Mouse (Mus musculus) lung, embryonic 14.5 days (tissue): ENCODE measurements around the gene Chtf18. TPM values are rescaled to one million over a fixed set of nuclear protein-coding genes. Genes with fewer than 3 reads are reported as not detected.

Source experiments
- ATAC-seq: fragments of 200-750 bp; cut with Nextera tagmentation; 2 replicates; pipeline ENCODE4 v1.8.0; 2017; ENCODE audit warnings: mild to moderate bottlenecking, moderate TSS enrichment, moderate library complexity; ENCODE audit not compliant: insufficient read depth
- DNase-seq: peaks from one replicate; pipeline ENCODE4 v3.0.0-alpha.2; 2015
- H3K27ac ChIP-seq: fragments of 300-500 bp; sonication (generic); 2 replicates; pipeline ENCODE4 v1.5.1; 2014; ENCODE audit warnings: low read depth, mild to moderate bottlenecking, moderate library complexity
- H3K27me3 ChIP-seq: fragments of 300-500 bp; sonication (generic); 2 replicates; pipeline ENCODE4 v1.6.1; 2014; ENCODE audit warnings: low read length, control low read depth; ENCODE audit not compliant: insufficient read depth
- H3K36me3 ChIP-seq: fragments of 300-500 bp; sonication (generic); 2 replicates; pipeline ENCODE4 v1.6.1; 2014; ENCODE audit warnings: control low read depth; ENCODE audit not compliant: insufficient read depth
- H3K4me1 ChIP-seq: fragments of 300-500 bp; sonication (generic); 2 replicates; pipeline ENCODE4 v1.6.1; 2014; ENCODE audit warnings: antibody characterized with exemption, control low read depth; ENCODE audit not compliant: insufficient read depth
- H3K4me2 ChIP-seq: fragments of 300-500 bp; sonication (generic); 2 replicates; pipeline ENCODE4 v1.6.1; 2014; ENCODE audit warnings: mild to moderate bottlenecking
- H3K4me3 ChIP-seq: fragments of 300-500 bp; sonication (generic); 2 replicates; pipeline ENCODE4 v1.5.1; 2014; ENCODE audit warnings: low read depth, low read length
- H3K9ac ChIP-seq: fragments of 300-500 bp; sonication (generic); 2 replicates; pipeline ENCODE4 v1.6.1; 2014
- H3K9me3 ChIP-seq: fragments of 300-500 bp; sonication (generic); 2 replicates; pipeline ENCODE4 v1.6.1; 2016; ENCODE audit warnings: low read depth, low read length, control low read depth
- CTCF ChIP-seq: IDR thresholded peaks from 2 replicates; pipeline ENCODE4 v1.5.1; 2016; ENCODE audit warnings: antibody characterized with exemption, low read depth
- WGBS: fragments of 180-500 bp; shearing (Covaris S2); extraction: QIAGEN DNeasy Blood & Tissue Kit; methylation state at CpG from one replicate; pipeline ENCODE4 v1.1.7; 2014; 5-methylcytosine and 5-hydroxymethylcytosine counted together
- polyA plus RNA-seq: library from polyadenylated mRNA; unstranded; fragments of >200 nt; fragmentation: Nextera tagmentation; extraction: Ambion mirVana; gene quantifications from 2 replicates; pipeline ENCODE4 v1.2.1, GENCODE M21; 2014

The Chtf18 gene
- polyA plus RNA-seq, 1 experiment from 2014 or later, result 32.3 TPM

DNA sequence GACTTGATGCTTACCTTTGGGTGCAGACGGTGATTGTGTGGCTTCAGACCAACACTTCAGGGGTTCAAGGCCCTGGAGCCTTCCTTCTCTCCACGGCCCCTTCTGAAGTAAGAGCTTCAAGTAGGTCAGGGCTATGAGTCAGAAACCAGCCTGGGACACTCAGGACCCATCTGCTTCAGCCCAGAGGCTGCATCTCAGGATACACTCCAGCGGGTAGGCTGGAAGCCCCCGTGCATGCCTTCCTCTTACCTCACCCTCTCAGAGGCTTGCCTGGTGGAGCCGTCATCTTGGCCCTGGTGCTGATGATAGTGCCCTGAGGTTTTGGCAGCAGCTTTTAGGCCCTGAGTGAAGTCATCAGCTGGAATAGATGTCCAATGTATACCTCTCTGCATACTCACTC lies 8.0 kb upstream of the Chtf18 start:
- no peaks in the 10 kb centered on the region for H3K9me3 ChIP-seq
- no peak overlapping the region for H3K27ac ChIP-seq
- WGBS, result 79% methylated on average over 5 of the region's 5 CpGs
- TF ChIP-seq CTCF, result no peak
- DNase-seq (no peak), ATAC-seq (no peak)
- no peak overlapping the region for H3K4me3 ChIP-seq
- H3K36me3 ChIP-seq, result peaks cover 13% of the 10 kb centered on the region
- no peak overlapping the region for H3K4me2 ChIP-seq
- no peaks in the 10 kb centered on the region for H3K27me3 ChIP-seq
- H3K4me1 ChIP-seq, result no peaks in the 10 kb centered on the region
- H3K9ac ChIP-seq, result no peak overlapping the region

DNA sequence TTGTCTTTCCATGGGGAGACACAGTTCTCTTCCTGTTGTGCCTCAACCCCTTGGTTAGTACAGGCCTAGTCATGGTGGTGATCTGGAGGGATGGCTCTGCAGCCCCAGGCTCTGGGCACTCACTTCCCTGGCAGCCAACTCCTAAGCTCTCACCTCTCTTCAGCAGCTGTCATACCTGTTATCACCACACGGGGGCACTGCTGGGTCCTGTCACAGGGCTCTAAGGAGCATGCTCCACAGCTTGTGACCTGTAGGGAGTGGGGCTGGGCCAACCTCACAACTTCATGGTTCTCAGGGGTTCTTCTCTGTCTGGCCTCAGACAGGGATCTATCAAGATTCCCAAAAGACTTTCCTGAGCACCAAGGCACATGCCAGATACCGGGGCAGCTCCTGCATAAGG lies 4.9 kb upstream of the Chtf18 start:
- TF ChIP-seq CTCF, result peak; percentile 97

DNA sequence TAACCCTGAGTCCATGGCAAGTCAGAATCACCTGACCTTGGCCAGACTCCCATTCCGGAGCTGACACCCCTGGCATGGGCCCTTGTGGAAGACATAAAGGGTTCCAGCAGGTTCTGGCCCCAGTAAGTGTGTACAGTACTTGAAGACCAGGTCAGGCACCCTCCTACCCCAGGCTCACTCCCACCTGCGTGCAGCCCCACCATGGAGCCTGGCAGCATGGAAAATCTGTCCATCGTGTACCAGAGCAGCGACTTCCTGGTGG lies 721 bp upstream of the Chtf18 start:
- Histone ChIP-seq H3K4me2 (peak overlapping the region; percentile 90), H3K36me3 (peaks cover 37% of the 10 kb centered on the region), H3K9me3 (no peaks in the 10 kb centered on the region), H3K4me3 (peak overlapping the region; percentile 69), H3K9ac (peak overlapping the region; percentile 90), H3K27ac (no peak overlapping the region), H3K4me1 (peaks cover 11% of the 10 kb centered on the region; the same call in 1 of the 2 replicates), H3K27me3 (no peaks in the 10 kb centered on the region)
- no peak for DNase-seq
- ATAC-seq, result no peak
- TF ChIP-seq CTCF, result no peak
- 23% methylated on average over 4 of the region's 4 CpGs for WGBS

More for the DNA sequence above, 4.9 kb upstream of the Chtf18 start:
- Histone ChIP-seq H3K9me3 (no peaks in the 10 kb centered on the region), H3K27me3 (no peaks in the 10 kb centered on the region), H3K27ac (no peak overlapping the region), H3K4me2 (no peak overlapping the region), H3K36me3 (peaks cover 17% of the 10 kb centered on the region), H3K9ac (no peak overlapping the region), H3K4me1 (peaks cover 5% of the 10 kb centered on the region; the same call in 1 of the 2 replicates), H3K4me3 (no peak overlapping the region)
- WGBS, result 16% methylated on average over 2 of the region's 2 CpGs
- DNase-seq, result peak; percentile 92
- no peak for ATAC-seq

DNA sequence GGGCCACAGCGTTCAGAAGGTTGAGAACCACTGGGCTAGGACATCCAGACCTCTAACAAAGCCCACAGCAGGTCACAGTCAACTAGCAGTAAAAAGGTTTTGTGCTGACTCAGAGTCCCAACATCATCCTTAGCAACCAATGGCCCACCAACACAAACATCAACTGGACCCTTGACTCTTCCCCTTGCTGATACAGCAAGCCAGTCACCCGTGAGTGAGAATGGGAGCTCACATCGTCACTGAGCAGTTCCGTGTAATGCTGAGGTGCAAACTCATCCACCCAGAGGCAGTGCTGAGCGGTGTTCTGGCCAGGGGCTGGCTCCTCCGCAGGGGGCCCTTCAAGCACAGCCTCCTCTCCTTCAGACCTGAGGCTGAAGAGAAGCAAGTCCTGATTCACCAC lies 2.0 kb downstream of the Chtf18 start:
- Histone ChIP-seq H3K4me2 (no peak overlapping the region), H3K27ac (no peak overlapping the region), H3K4me3 (no peak overlapping the region; the same call in 1 of the 2 replicates), H3K9me3 (no peaks in the 10 kb centered on the region), H3K36me3 (peaks cover 51% of the 10 kb centered on the region), H3K4me1 (peaks cover 11% of the 10 kb centered on the region; the same call in 1 of the 2 replicates), H3K27me3 (no peaks in the 10 kb centered on the region), H3K9ac (no peak overlapping the region)
- no peak for ATAC-seq
- no peak for DNase-seq
- no peak for TF ChIP-seq CTCF
- WGBS, result 84% methylated on average over 6 of the region's 6 CpGs

DNA sequence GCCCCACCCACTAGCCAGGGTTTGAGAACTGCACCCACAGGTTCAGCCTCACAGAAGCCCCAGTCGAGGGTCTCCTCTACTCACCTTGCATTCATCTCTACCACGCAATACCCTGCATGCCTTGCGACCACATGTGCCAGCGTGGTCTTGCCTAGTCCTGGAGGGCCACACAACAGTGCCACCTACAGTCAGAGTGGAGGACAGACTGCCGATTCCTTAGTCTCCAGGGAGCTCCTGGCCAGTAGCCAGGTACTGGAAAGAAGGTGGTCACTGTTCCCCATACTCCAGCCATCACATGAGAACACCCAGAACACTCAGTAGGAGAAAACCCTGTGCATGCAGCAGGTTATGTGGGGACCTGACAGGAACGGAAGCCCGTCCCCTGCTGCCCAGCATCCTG lies 3.3 kb downstream of the Chtf18 start:
- TF ChIP-seq CTCF, result peak; percentile 48
- DNase-seq (peak; percentile 39), ATAC-seq (no peak)
- WGBS, result 78% methylated on average over 7 of the region's 7 CpGs
- Histone ChIP-seq H3K4me2 (no peak overlapping the region), H3K27ac (no peak overlapping the region), H3K36me3 (peaks cover 62% of the 10 kb centered on the region), H3K27me3 (no peaks in the 10 kb centered on the region), H3K9ac (no peak overlapping the region), H3K9me3 (no peaks in the 10 kb centered on the region), H3K4me1 (peaks cover 11% of the 10 kb centered on the region; the same call in 1 of the 2 replicates), H3K4me3 (no peak overlapping the region)

DNA sequence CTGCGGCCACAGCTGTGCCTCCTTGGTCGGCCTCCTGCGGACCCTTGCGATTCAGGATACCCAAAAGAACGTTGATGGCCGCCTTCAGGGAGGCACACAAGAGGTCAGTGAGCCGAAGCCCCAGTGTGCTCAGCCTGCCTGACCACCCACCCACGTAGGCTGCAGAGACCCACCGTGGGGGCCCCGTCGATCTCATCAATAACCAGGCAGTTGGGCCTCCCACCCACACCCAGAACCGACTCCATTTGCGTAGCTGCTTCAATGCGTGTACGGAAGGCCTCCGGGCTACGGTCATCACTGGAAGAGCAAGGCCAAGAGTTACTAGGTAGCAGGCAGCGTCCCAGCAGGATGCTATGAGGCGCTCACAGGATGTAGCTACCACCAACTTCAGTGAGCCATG lies 3.7 kb downstream of the Chtf18 start:
- Histone ChIP-seq H3K27ac (no peak overlapping the region), H3K4me2 (no peak overlapping the region), H3K9ac (no peak overlapping the region), H3K4me1 (peaks cover 11% of the 10 kb centered on the region; the same call in 1 of the 2 replicates), H3K4me3 (no peak overlapping the region), H3K36me3 (peaks cover 63% of the 10 kb centered on the region), H3K9me3 (no peaks in the 10 kb centered on the region), H3K27me3 (no peaks in the 10 kb centered on the region)
- ATAC-seq (no peak), DNase-seq (no peak)
- TF ChIP-seq CTCF, result no peak
- 94% methylated on average over 19 of the region's 19 CpGs for WGBS

DNA sequence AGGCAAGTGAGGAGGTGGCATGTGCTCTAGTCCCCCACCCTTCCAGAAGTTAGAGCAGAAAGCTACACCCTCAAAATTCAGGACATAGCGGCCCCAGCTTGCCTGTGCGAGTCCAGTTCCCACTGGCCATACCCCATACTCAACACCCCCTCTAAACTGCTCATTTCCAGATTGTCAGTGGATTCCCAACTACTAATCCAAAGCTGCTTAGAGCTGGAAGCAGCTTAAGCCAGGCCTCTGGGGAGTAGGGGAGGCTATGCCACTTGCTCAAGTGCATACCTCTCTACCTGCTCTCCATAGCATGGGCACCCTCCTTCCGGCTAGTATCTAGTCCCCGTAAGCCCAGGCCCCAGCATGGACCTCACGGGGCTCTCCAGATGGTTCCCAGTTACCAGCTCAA lies 5.7 kb downstream of the Chtf18 start:
- Histone ChIP-seq H3K9ac (no peak overlapping the region), H3K4me1 (0 out of 2 replicates have a peak, but pooled peaks cover 6% of the 10 kb centered on the region), H3K9me3 (no peaks in the 10 kb centered on the region), H3K4me2 (no peak overlapping the region), H3K27me3 (peaks cover 18% of the 10 kb centered on the region), H3K36me3 (peaks cover 62% of the 10 kb centered on the region), H3K27ac (no peak overlapping the region), H3K4me3 (no peak overlapping the region)
- no peak for DNase-seq
- ATAC-seq, result no peak
- WGBS, result 95% methylated on average over 5 of the region's 5 CpGs
- TF ChIP-seq CTCF, result no peak

DNA sequence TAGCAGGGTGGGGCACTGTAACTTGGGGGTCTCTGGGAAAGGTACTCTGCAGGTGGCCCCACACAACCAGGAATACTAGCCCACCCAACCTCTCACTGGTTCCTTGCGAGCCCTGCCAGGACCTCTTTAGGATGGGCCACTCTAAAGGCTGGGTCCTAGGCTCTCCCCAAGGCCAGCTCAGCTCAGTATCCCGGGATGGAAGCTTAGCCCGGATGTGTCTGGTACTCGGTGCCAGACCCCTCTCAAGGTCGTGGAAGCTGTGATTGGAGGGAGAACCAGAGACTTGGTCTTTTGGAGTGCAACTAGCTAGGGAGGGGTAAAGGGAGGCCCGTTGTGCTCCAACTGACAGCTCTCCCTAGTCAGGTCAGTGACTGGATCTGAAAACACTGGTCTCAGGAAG lies 9.5 kb downstream of the Chtf18 start:
- H3K9me3 ChIP-seq, result no peaks in the 10 kb centered on the region
- peak; percentile 14; the same call in 1 of the 2 replicates for ATAC-seq
- TF ChIP-seq CTCF, result no peak
- H3K4me3 ChIP-seq, result peak overlapping the region; percentile 37
- peak overlapping the region; percentile 72 for H3K4me2 ChIP-seq
- H3K9ac ChIP-seq, result peak overlapping the region; percentile 41; the same call in 1 of the 2 replicates
- peak; percentile 8 for DNase-seq
- peaks cover 40% of the 10 kb centered on the region for H3K36me3 ChIP-seq
- 0 out of 2 replicates have a peak, but pooled peaks cover 2% of the 10 kb centered on the region for H3K4me1 ChIP-seq
- no peak overlapping the region for H3K27ac ChIP-seq
- WGBS, result 7% methylated on average over 6 of the region's 6 CpGs
- peaks cover 24% of the 10 kb centered on the region for H3K27me3 ChIP-seq
